Mouse (Mus musculus): ENCODE data around the gene Gm47841.

The Gm47841 gene

GRCm38 (mm10) chr15:101074067-101074466 is 26.9 kb upstream of the Gm47841 start:
- DNase-seq = no peak

GRCm38 (mm10) chr15:101072736-101073135 is 25.5 kb upstream of the Gm47841 start:
- peak in 1 of 2 experiments; percentile 32 for DNase-seq

DNA sequence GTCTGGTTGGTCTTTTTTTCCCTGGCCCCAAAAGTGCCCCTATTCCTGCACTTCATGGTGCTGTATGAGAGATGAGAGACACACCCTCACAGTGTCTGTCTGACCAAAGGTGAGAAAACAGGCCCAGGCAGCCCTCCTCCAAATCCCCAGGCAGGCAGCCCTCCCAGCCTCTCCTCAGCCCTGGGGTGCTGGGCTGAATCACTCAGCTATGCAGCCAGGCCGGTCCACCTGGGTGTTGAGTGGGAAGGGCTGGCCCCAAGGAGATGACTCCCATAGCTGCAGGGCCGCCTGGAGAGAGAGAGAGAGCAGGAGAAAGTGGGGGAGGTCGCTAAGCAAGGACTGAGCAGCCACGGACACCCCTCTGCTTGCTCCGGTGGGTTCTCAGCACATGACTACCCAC is 23.6 kb upstream of the Gm47841 start:
- peak; percentile 68 to 89 for DNase-seq

- peak; percentile 83 to 92 for DNase-seq
Observed at GRCm38 (mm10) chr15:101069641-101070190, 22.5 kb upstream of the Gm47841 start.

GRCm38 (mm10) chr15:101068671-101069070 is 21.5 kb upstream of the Gm47841 start:
- DNase-seq = peak; percentile 34 to 74

GRCm38 (mm10) chr15:101068029-101068428 is 20.8 kb upstream of the Gm47841 start:
- peak; percentile 63 to 81 for DNase-seq

DNA sequence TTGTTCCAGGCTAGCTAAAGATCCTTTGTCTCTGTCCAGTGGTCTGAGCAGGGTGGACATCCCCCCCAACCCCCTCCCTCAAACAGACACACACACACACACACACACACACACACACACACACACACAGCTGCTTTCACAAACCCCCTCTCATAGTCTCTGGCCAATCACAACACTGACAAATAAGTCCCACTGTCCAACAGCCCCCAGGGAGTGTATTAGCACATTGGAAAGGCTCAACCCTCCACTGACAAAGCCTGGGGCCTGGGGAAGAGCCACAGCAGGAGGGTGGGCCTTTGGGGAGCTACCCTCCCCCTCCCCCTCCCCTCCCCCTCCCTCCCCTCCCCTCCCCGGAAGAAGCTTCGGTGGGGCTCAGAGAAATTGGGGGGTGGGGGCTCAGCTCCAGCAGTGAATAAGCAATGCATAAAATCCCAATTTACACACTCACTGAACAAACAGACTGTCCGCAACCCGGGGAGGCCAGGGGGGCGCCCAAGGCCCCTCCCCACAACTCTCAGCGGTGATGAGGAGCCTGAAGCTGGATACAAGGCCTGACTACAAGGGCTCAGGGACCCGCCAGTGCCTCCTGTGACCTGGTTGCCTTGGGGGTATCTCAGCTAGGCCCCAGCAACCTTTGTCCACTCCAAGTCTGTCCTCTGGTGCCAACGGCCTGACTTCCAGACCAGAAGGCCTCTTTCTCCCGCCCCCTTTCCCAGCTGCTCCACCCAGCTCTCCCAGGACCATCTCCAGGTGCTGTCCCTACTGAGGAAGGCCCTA is 19.9 kb upstream of the Gm47841 start:
- peak; percentile 67 to 86 for DNase-seq

DNA sequence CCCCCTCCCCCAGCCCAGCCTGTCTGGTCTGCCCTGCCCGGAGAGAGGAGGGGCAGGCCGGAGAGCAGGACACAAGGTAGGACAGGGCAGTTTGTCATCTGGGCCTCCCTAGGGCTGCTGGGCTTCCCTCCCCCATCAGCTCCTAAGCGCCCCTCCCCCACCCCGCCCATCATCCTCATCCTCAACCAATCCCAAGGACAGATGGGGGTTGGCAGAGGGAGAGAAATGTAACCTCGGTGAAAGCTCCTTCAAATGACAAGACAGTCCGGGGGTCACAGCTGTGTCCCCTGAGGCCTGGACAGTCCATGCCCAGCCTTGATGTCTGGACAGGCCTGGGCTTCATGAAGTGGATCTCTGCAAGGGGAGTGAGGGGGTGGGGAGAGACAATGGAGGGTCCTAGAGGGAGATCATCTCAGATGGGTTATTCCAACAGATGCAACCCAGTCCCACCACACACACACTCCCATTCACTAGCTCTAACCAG is 19.2 kb upstream of the Gm47841 start:
- DNase-seq = peak in 1 of 2 experiments; percentile 55

DNA sequence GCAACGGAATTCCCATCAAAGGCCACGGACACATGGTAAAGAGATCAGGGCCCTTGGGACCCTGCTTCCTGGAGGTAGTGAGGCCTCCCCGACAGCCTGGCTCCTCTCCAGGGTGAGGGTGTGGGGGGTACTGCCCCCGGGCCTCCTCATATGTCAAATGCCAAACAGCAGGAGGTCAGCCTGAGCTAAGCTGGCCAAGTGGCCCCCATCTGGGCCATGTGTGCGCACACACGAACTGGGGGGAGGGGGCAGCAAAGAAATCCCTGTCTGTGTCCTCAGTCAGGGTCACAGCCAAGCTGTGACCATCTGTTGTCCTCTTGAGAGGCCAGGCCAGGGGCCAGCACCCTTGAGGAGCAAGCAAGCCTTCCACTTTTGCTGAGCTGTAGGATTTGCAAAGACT is 17.9 kb upstream of the Gm47841 start:
- DNase-seq = peak; percentile 39 to 70

GRCm38 (mm10) chr15:101060280-101060852 is 13.2 kb upstream of the Gm47841 start:
- DNase-seq = no peak

DNA sequence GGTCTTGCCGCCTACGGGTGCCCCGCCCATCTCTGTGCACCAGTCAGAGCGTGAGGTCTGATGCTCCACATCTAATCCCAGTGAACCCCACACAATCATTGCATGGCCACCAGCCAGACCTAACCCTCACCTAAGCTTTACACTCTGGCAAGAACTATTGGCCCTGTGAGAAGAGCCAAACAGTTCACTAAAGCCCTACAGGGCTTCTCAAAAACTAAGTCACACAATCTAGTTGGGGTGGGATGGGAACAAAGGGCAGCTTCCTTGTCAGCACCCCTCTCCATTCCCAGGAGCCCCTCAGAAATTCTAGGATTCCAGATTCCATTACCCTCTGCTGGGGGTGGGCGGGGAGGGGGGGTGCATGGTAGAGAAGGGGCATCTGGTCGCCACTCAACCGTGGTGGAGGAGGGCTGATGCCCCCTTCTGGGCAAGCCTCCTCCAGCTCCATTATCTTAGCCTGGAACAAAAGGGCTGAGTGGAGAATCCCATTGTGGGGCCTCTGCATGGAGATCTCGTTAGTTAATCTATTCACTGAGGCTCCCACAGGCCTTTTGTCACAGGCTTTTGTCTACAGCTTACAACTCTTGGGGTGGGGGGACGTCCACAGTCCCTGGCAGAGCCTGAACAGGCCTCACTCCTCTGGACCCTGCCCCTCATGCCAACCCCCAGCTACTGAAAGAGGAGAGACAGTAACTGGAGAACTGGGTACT is 12.5 kb upstream of the Gm47841 start:
- DNase-seq = no peak

- DNase-seq = peak; percentile 73 to 78
Observed at GRCm38 (mm10) chr15:101056225-101056624, 9.0 kb upstream of the Gm47841 start.

- DNase-seq = no peak
Observed at GRCm38 (mm10) chr15:101054541-101054940, 7.3 kb upstream of the Gm47841 start.

DNA sequence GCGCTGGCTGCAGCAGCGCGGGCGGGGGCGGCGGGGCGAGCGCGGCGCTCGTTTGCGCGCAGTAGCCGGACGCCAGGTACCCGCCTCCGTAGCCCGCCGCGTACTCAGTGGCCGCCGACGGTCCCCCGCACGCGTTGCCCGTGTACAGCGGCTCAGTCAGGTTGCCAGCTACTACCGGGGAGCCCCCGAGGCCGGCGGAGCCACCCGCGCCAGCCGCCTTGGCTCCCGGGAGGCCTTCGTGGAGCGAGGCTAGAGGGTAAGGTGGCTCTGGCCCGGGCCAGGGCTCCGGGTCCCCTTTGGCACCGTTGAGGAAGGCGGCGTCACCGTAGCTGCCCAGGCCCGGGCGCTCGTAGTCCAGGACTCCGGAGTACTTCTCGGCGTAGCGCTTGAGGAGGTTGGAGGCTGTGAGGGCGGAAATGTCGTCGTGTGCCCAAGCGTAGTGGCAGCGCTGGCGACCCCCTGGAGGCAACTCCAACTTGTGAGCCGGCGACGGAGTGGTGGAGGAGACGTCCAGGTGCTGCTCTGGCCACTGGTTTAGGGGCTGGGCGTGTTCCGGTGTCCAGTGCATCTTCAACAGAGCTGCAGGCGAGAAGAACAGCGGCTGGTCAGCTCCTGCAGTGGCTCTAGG is 6.7 kb upstream of the Gm47841 start:
- no peak for DNase-seq

DNA sequence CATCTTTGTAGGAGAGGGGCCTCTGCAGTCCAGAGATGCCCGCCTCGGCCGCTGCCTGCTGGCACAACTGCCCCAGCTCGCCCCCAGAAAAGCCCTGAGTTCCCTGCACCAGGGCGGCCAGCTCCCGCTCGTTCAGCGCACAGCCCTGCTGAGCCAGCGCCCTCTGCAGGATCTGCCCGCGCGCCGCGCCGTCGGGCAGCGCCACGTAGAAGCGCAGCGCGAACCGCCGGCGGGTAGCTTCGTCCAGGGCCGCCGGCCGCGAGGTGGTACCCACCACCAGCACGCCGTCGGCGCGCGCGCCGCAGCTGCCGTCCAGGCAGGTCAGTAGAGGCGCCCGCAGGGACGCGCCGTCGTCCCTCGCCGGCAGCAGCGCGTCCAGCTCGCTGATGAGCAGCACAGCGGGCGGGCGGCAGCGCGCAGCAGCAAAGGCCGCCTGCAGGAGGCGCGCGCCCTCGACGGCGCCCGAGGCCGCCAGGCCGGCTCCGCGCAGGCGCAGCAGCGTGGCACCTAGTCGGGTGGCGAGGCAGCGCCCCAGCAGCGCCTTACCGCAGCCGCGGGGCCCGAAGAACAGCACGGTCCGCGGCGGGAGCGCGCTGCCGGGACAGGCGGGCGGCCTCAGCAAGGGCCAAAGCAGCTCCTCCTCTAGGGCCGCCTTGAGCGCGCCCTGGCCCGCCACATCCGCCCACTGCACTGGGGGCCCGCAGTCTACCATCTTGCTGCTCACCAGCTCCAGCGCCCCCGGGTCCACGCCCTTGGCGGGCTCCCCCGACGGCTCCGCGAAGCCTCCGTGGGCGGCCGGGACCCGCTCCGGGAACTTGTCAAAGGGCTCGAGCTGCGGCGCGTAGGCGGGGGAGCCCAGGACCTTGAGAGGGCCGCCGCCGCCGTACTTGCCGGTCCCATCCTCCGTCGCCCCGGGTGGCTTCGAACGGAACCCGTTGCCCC is 5.6 kb upstream of the Gm47841 start:
- no peak for DNase-seq

DNA sequence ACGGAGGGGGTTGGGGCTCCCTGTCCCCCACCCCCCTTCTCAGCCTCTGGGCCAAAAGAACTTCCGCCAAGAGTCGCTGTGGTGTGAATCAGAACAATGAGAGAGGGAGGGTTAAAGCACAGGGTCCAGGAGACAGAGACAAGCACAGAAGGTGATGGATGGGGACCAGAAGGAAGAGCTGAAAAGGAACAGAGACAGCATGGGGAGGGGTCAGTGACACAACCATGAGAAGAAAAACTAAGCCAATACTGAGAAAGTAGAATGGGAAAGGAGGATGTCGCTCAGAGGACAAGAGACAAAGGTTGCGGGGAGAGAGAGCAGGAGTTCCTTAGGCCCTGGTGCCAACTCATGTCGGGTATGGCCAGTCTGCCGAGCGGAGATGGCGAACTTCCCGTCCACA is 4.7 kb upstream of the Gm47841 start:
- no peak for DNase-seq

DNA sequence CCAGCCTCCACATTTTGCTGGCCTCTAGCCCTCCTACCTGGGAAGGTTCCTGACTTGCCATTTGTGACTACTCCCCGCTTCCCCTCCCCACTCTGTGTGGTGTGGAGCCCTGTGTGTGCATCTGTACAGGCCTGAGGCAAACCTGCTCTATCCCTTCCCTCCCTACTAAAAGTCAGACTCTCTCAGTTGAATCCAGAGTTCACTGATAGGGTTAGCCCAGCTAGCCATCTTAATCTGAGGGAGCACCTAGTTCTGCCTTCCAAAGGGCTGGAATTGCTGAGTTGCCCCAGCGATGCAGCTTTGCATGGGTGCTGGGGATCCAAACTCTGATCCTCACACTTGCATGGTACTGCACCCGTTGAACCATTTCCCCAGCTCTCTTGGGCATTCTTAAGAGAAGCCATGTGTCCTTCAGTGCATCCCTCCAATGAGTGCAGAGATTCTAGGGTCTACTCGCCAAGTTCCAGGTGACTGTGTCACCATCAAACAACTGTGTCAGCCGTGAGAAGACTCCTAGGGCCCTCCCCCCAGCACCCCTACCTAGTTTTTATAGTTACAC is 1.2 kb upstream of the Gm47841 start:
- no peak for DNase-seq

DNA sequence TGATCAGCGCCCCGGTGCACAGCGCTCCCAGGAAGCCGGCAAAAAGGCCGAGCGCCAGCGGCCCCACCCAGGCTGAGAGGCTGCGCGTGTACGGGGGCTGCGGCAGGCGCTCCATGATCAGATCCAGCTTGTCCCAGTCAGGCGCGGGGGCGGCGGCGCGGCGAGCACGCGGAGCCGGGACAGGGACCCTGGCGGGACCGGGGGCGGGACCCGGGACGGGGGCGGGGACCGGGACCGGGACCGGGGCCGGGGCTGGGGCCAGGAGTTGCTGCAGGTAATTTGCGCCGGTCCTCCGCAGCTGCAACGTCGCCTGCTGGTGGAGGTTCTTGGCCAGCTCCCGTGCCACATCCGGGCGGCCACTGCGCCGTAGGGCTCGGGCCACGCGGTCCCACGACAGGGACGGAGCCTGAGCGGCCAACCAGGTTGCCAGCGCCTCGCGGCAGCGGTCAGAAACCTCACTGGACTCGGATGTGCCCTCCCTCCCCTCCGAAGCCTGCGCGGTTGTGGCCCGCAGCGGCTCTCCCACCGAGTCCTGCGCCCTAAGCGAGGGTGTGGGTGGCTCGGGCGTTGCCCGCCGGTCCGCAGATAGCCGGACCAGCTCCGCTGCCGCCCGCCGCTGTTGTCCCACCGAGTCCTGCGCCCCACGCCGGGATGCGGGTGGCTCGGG is 537 bp downstream of the Gm47841 start:
- peak; percentile 39 to 56 for DNase-seq

- no peak for DNase-seq
Observed at GRCm38 (mm10) chr15:101046039-101046526, 1.1 kb downstream of the Gm47841 start.

DNA sequence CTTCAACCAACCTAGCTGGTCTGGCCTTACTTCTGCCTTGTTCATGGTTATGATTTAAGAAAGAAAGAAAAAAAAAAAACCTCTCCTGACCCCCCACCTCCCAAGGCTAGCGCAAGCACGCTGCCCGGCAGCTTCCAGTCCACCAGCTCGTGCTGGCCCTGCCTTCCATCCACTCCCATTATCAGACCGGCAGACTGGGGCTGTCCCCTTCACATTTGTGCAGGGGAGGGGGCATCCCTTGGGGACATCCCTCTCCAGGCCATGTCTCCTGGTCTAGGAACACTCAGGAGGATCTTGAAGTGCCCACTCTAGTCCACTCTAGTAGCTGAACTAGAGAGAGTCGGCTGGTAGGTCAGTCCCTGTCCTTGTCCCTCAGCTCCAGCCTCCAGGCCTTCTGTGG is 2.7 kb downstream of the Gm47841 start:
- no peak for DNase-seq

GRCm38 (mm10) chr15:101042613-101043012 is 4.6 kb downstream of the Gm47841 start:
- peak; percentile 70 to 77 for DNase-seq
